Mouse (Mus musculus) embryonic fibroblast, embryonic 13.5 days (primary cell): ENCODE measurements at regions not wholly inside any gene's neighbourhood (a gene's known extent, or its start where the extent isn't known, plus 50 kb on each side); places are given as distances from the start of the nearest gene placed in this dataset.

Source experiments
- CTCF ChIP-seq: IDR thresholded peaks from 2 replicates; pipeline ENCODE4 v1.5.1; 2011; ENCODE audit warnings: mild to moderate bottlenecking, control low read depth, low read length, moderate library complexity, borderline replicate concordance; ENCODE audit not compliant: insufficient read depth
- POLR2A ChIP-seq: IDR thresholded peaks from 2 replicates; pipeline ENCODE4 v1.6.1; 2011; ENCODE audit warnings: low read depth, mild to moderate bottlenecking, control low read depth, low read length, moderate library complexity

GRCm38 (mm10) chr12:33775563-33776468, 152.4 kb upstream of the Ferd3l start:
- TF ChIP-seq CTCF (no peak), POLR2A (no peak)
